Mouse (Mus musculus): ENCODE measurements around the gene Anln.

DNA sequence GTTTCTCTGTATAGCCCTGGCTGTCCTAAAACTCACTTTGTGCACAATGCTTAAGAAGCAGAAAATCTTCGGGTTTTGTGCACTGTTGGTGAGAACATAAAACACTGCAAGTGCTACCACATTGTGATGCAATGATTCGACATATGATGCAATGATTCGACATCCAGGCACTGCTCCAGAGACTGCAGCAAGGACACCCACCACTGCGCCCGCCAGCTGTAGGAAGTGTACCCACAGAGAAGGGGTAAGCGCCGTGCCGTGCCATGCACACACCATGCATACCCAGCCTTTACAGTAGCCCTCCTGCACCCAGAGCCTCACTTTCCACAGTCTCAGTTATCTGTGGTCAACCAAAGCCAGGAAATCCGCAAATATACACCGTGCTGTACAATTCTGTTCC, 22.4 kb downstream of the Anln start:
- TF ChIP-seq POLR2A (IDR thresholded peaks at IDR 0.05; ENCODE audit: extremely low read depth, insufficient read depth, low read length) (no peak), CTCF (IDR thresholded peaks at IDR 0.05; ENCODE audit: extremely low read depth, insufficient read depth, low read length) (no peak)
